22 mouse cellular contexts compared by ENCODE assay signal in genomic region chr7:66532596-66532995, GRCm38 (mm10).
DNase-seq lines count a peak whose midpoint lies in the region; ATAC-seq and TF ChIP-seq lines count a peak whose summit lies in the region.
"Had no signal": no experiment of that assay in that cellular context is flagged by ENCODE, and none has a peak within 500 bp of the region (broad histone marks: within the 10 kb centered on the region; RNA-seq: fewer than 3 reads in every experiment).

No protein-coding gene starts in this region.

- intact Hi-C loops in heart, postnatal 25 days (cut with DNase I): no loop called here
- intact Hi-C loops in heart, postnatal 10 days (cut with DNase I): no loop called here

- peak; percentile 40 to 53 for DNase-seq in cerebellum, postnatal 10 days
- DNase-seq in cerebellum, postnatal 25 days: no peak
- peak; percentile 29 for DNase-seq in heart, postnatal 25 days (ENCODE audit: low spot score)
- no peak for DNase-seq in heart, adult 9 months (ENCODE audit: low spot score in 2 of 2)
- peak; percentile 60 for DNase-seq in midbrain, embryonic 11.5 days (ENCODE audit: low spot score, missing footprints)
- no peak for DNase-seq in midbrain, postnatal 0 days (ENCODE audit: low spot score)
- no peak for DNase-seq in heart, postnatal 10 days
- DNase-seq: adrenal gland, adult 8-10 months; adrenal gland, postnatal 25 days; cerebellum, adult 11-12 months; cerebellum, adult 9-10 months; gastrocnemius, postnatal 25 days; heart, adult 2 months had no signal

- no peak for TF ChIP-seq CTCF in midbrain, postnatal 0 days (IDR thresholded peaks at IDR 0.05)

- no peaks in the 10 kb centered on the region for H3K4me1 ChIP-seq in midbrain, embryonic 11.5 days (ENCODE audit: control insufficient read depth, insufficient read depth, low read length)
- no peaks in the 10 kb centered on the region for H3K4me1 ChIP-seq in midbrain, postnatal 0 days (ENCODE audit: insufficient read depth, low read length)
- H3K4me1 ChIP-seq: forebrain, embryonic 12.5 days; forebrain, embryonic 15.5 days; hindbrain, embryonic 12.5 days; hindbrain, embryonic 15.5 days had no signal

- H3K9me3 ChIP-seq in midbrain, embryonic 11.5 days (ENCODE audit: control insufficient read depth, low read length): no peaks in the 10 kb centered on the region
- H3K9me3 ChIP-seq in midbrain, postnatal 0 days (ENCODE audit: low read length): no peaks in the 10 kb centered on the region
- H3K9me3 ChIP-seq: embryonic facial prominence, embryonic 12.5 days; forebrain, embryonic 12.5 days; forebrain, embryonic 15.5 days; heart, embryonic 12.5 days; heart, embryonic 15.5 days; hindbrain, embryonic 12.5 days; hindbrain, embryonic 15.5 days had no signal

- H3K36me3 ChIP-seq in midbrain, embryonic 11.5 days (ENCODE audit: control insufficient read depth, insufficient read depth, low read length): no peaks in the 10 kb centered on the region
- H3K36me3 ChIP-seq in midbrain, postnatal 0 days (ENCODE audit: insufficient read depth, low read length): no peaks in the 10 kb centered on the region
- H3K36me3 ChIP-seq: embryonic facial prominence, embryonic 12.5 days; forebrain, embryonic 12.5 days; forebrain, embryonic 15.5 days; heart, embryonic 12.5 days; heart, embryonic 15.5 days; hindbrain, embryonic 12.5 days; hindbrain, embryonic 15.5 days had no signal

- WGBS in midbrain, embryonic 11.5 days: 85% methylated on average over 6 of the region's 6 CpGs
- 82% methylated on average over 6 of the region's 6 CpGs for WGBS in midbrain, postnatal 0 days

- H3K27me3 ChIP-seq in midbrain, embryonic 11.5 days (ENCODE audit: control insufficient read depth, insufficient read depth, low read length): no peaks in the 10 kb centered on the region
- no peaks in the 10 kb centered on the region for H3K27me3 ChIP-seq in midbrain, postnatal 0 days (ENCODE audit: insufficient read depth, low read length)
- H3K27me3 ChIP-seq: embryonic facial prominence, embryonic 12.5 days; forebrain, embryonic 12.5 days; forebrain, embryonic 15.5 days; heart, embryonic 12.5 days; heart, embryonic 15.5 days; hindbrain, embryonic 12.5 days; hindbrain, embryonic 15.5 days had no signal

- no peak overlapping the region for H3K4me3 ChIP-seq in midbrain, embryonic 11.5 days (ENCODE audit: low read depth, low read length)
- no peak overlapping the region for H3K4me3 ChIP-seq in midbrain, postnatal 0 days (ENCODE audit: low read depth, low read length)
- H3K4me3 ChIP-seq: embryonic facial prominence, embryonic 12.5 days; erythroblast, embryonic 14.5 days; forebrain, embryonic 12.5 days; forebrain, embryonic 15.5 days; heart, adult 2 months; heart, embryonic 12.5 days; heart, embryonic 15.5 days; hindbrain, embryonic 12.5 days; hindbrain, embryonic 15.5 days had no signal

- no peak overlapping the region for H3K27ac ChIP-seq in midbrain, embryonic 11.5 days (ENCODE audit: low read depth, low read length)
- H3K27ac ChIP-seq in midbrain, postnatal 0 days (ENCODE audit: low read depth, low read length): no peak overlapping the region
- H3K27ac ChIP-seq: embryonic facial prominence, embryonic 12.5 days; forebrain, embryonic 12.5 days; forebrain, embryonic 15.5 days; heart, adult 2 months; heart, embryonic 15.5 days; hindbrain, embryonic 12.5 days; hindbrain, embryonic 15.5 days had no signal

- no peak for ATAC-seq in midbrain, embryonic 11.5 days (ENCODE audit: low FRiP score)
- no peak for ATAC-seq in midbrain, postnatal 0 days (ENCODE audit: low FRiP score)
- ATAC-seq: activated CD4-positive, CD25-positive, alpha-beta regulatory T cell, adult 4 months; forebrain, embryonic 15.5 days had no signal

- H3K4me2 ChIP-seq in midbrain, embryonic 11.5 days: no peak overlapping the region
- no peak overlapping the region for H3K4me2 ChIP-seq in midbrain, postnatal 0 days (ENCODE audit: low read depth, low read length, poor library complexity, severe bottlenecking)
- H3K4me2 ChIP-seq: embryonic facial prominence, embryonic 12.5 days; forebrain, embryonic 12.5 days; forebrain, embryonic 15.5 days; heart, embryonic 12.5 days; heart, embryonic 15.5 days; hindbrain, embryonic 12.5 days; hindbrain, embryonic 15.5 days had no signal

- H3K9ac ChIP-seq in midbrain, embryonic 11.5 days (ENCODE audit: low read length): no peak overlapping the region
- no peak overlapping the region for H3K9ac ChIP-seq in midbrain, postnatal 0 days (replicated peaks; ENCODE audit: low read length, poor library complexity, severe bottlenecking)
- H3K9ac ChIP-seq: embryonic facial prominence, embryonic 12.5 days; forebrain, embryonic 12.5 days; forebrain, embryonic 15.5 days; heart, embryonic 12.5 days; heart, embryonic 15.5 days; hindbrain, embryonic 12.5 days; hindbrain, embryonic 15.5 days had no signal

Comparison
In these comparisons a context has a peak if more than half of its experiments do, and no peak if none do; other contexts are left out.
1. DNase-seq: peak in cerebellum, postnatal 10 days (2 of 2), heart, postnatal 25 days (single experiment) and midbrain, embryonic 11.5 days (single experiment); none in cerebellum, postnatal 25 days (0 of 2), heart, adult 9 months (0 of 2), midbrain, postnatal 0 days (single experiment) and heart, postnatal 10 days (0 of 2).